Mouse (Mus musculus) G1E (cell line): ENCODE measurements at regions not wholly inside any gene's neighbourhood (a gene's known extent, or its start where the extent isn't known, plus 50 kb on each side); places are given as distances from the start of the nearest gene placed in this dataset.

Experiments used
- ATAC-seq: 2 replicates; pipeline ENCODE4 v1.8.0; 2016; ENCODE audit warnings: mild to moderate bottlenecking; ENCODE audit not compliant: insufficient number of reproducible peaks, poor library complexity, low FRiP score, severe bottlenecking; ENCODE audit errors: extremely low read depth
- DNase-seq: peaks from one replicate; pipeline ENCODE4 v3.0.0; 2012; ENCODE audit warnings: low spot score
- H3K27me3 ChIP-seq: 2 replicates; pipeline ENCODE4 v1.6.1; 2012; ENCODE audit warnings: mild to moderate bottlenecking, low read length, inconsistent platforms; ENCODE audit not compliant: insufficient read depth
- H3K36me3 ChIP-seq: replicated peaks from 2 replicates; pipeline ENCODE3; 2012; ENCODE audit warnings: mild to moderate bottlenecking, inconsistent platforms
- H3K4me1 ChIP-seq: 2 replicates; pipeline ENCODE4 v1.6.1; 2012; ENCODE audit warnings: low read depth, low read length, inconsistent platforms, mixed read lengths; ENCODE audit not compliant: insufficient read depth
- H3K4me3 ChIP-seq: 2 replicates; pipeline ENCODE4 v1.5.1; 2012; ENCODE audit warnings: low read depth, mild to moderate bottlenecking, inconsistent platforms, low read length, moderate library complexity, mixed read lengths
- H3K9me3 ChIP-seq: replicated peaks from 2 replicates; pipeline ENCODE4 v1.6.1; 2012; ENCODE audit warnings: inconsistent platforms
- CTCF ChIP-seq: IDR thresholded peaks from 2 replicates; pipeline ENCODE4 v1.5.1; 2012; ENCODE audit warnings: low read depth, low read length, inconsistent platforms, mixed read lengths
- GATA1 ChIP-seq: IDR thresholded peaks from 2 replicates; pipeline ENCODE4 v1.6.1; 2012; ENCODE audit warnings: borderline replicate concordance, low read length, inconsistent platforms, mixed read lengths
- GATA2 ChIP-seq: IDR thresholded peaks from 2 replicates; pipeline ENCODE4 v1.6.1; 2012; ENCODE audit warnings: low read depth, low read length, inconsistent platforms, borderline replicate concordance
- POLR2AphosphoS5 ChIP-seq: IDR thresholded peaks from 2 replicates; pipeline ENCODE4 v1.6.1; 2012; ENCODE audit warnings: low read depth, low read length, inconsistent platforms; ENCODE audit not compliant: insufficient replicate concordance
- TAL1 ChIP-seq: conservative IDR thresholded peaks from 2 replicates; pipeline ENCODE4 v1.6.1; 2012; ENCODE audit warnings: low read depth, low read length, inconsistent platforms, mixed read lengths

GRCm38 (mm10) chr10:111789264-111789663, 183.2 kb upstream of the Krr1 start:
- TF ChIP-seq GATA2 (no peak), GATA1 (no peak), POLR2AphosphoS5 (no peak)

GRCm38 (mm10) chr10:111790911-111791310, 181.6 kb upstream of the Krr1 start:
- DNase-seq, result no peak
- TF ChIP-seq TAL1, result no peak
- TF ChIP-seq GATA1, result no peak
- TF ChIP-seq POLR2AphosphoS5, result no peak
- TF ChIP-seq GATA2, result no peak
- TF ChIP-seq CTCF, result no peak

More at GRCm38 (mm10) chr10:111789264-111789663, 183.2 kb upstream of the Krr1 start:
- no peak for DNase-seq
- Histone ChIP-seq H3K27me3 (peaks cover 3% of the 10 kb centered on the region; the same call in 1 of the 2 replicates), H3K4me3 (no peak overlapping the region), H3K4me1 (no peaks in the 10 kb centered on the region), H3K9me3 (no peaks in the 10 kb centered on the region), H3K36me3 (no peaks in the 10 kb centered on the region)
- no peak for ATAC-seq

GRCm38 (mm10) chr10:111795056-111795455, 177.4 kb upstream of the Krr1 start:
- Histone ChIP-seq H3K9me3 (no peaks in the 10 kb centered on the region), H3K4me1 (no peaks in the 10 kb centered on the region), H3K4me3 (no peak overlapping the region), H3K36me3 (no peaks in the 10 kb centered on the region), H3K27me3 (peaks cover 8% of the 10 kb centered on the region)
- ATAC-seq (no peak), DNase-seq (no peak)
- no peak for TF ChIP-seq TAL1
- no peak for TF ChIP-seq POLR2AphosphoS5
- TF ChIP-seq GATA1, result no peak
- no peak for TF ChIP-seq GATA2
- no peak for TF ChIP-seq CTCF

More at GRCm38 (mm10) chr10:111790911-111791310, 181.6 kb upstream of the Krr1 start:
- no peak overlapping the region for H3K4me3 ChIP-seq
- no peaks in the 10 kb centered on the region for H3K4me1 ChIP-seq
- no peak for ATAC-seq
- H3K36me3 ChIP-seq, result no peaks in the 10 kb centered on the region
- no peaks in the 10 kb centered on the region for H3K9me3 ChIP-seq
- H3K27me3 ChIP-seq, result peaks cover 8% of the 10 kb centered on the region

- H3K27me3 ChIP-seq, result peaks cover 5% of the 10 kb centered on the region
- no peaks in the 10 kb centered on the region for H3K36me3 ChIP-seq
- H3K4me1 ChIP-seq, result no peaks in the 10 kb centered on the region
- no peak overlapping the region for H3K4me3 ChIP-seq
- DNase-seq (no peak), ATAC-seq (no peak)
- no peak for TF ChIP-seq GATA2
- TF ChIP-seq POLR2AphosphoS5, result no peak
- TF ChIP-seq TAL1, result no peak
- TF ChIP-seq CTCF, result no peak
- no peak for TF ChIP-seq GATA1
- H3K9me3 ChIP-seq, result no peaks in the 10 kb centered on the region
Observed at GRCm38 (mm10) chr10:111795756-111796155, 176.7 kb upstream of the Krr1 start.

- DNase-seq (no peak), ATAC-seq (no peak)
- H3K4me3 ChIP-seq, result no peak overlapping the region
- no peaks in the 10 kb centered on the region for H3K36me3 ChIP-seq
- H3K4me1 ChIP-seq, result no peaks in the 10 kb centered on the region
- peaks cover 5% of the 10 kb centered on the region for H3K27me3 ChIP-seq
- no peaks in the 10 kb centered on the region for H3K9me3 ChIP-seq
- TF ChIP-seq TAL1 (no peak), GATA1 (no peak), CTCF (no peak), GATA2 (no peak), POLR2AphosphoS5 (no peak)
Observed at GRCm38 (mm10) chr10:111798851-111799281, 173.6 kb upstream of the Krr1 start.

- DNase-seq, result no peak
- Histone ChIP-seq H3K4me3 (no peak overlapping the region), H3K4me1 (no peaks in the 10 kb centered on the region), H3K27me3 (peaks cover 2% of the 10 kb centered on the region), H3K36me3 (no peaks in the 10 kb centered on the region), H3K9me3 (no peaks in the 10 kb centered on the region)
- ATAC-seq, result no peak
- TF ChIP-seq CTCF, result no peak
- no peak for TF ChIP-seq GATA1
- no peak for TF ChIP-seq POLR2AphosphoS5
- no peak for TF ChIP-seq TAL1
- TF ChIP-seq GATA2, result no peak
Observed at GRCm38 (mm10) chr10:111799850-111800589, 172.4 kb upstream of the Krr1 start.
